Mouse (Mus musculus) embryonic facial prominence, embryonic 15.5 days (tissue): ENCODE data around the gene Slc27a2. TPM values are rescaled to one million over a fixed set of nuclear protein-coding genes. Genes with fewer than 3 reads are reported as not detected.
"Not testable (repeated sequence)": the region's sequence is repeated elsewhere in the genome, so short reads cannot be mapped to it uniquely, and the experiment has no call there.

Source experiments
- ATAC-seq: fragments of 200-750 bp; cut with Nextera tagmentation; 2 replicates; pipeline ENCODE4 v1.8.0; 2017; ENCODE audit warnings: low read depth, moderate TSS enrichment; ENCODE audit not compliant: insufficient number of reproducible peaks, low FRiP score, low TSS enrichment
- H3K27ac ChIP-seq: fragments of 300-500 bp; sonication (generic); replicated peaks from 2 replicates; pipeline ENCODE4 v1.5.1; 2015; ENCODE audit warnings: mild to moderate bottlenecking, inconsistent platforms
- H3K27me3 ChIP-seq: fragments of 300-500 bp; sonication (generic); 2 replicates; pipeline ENCODE4 v1.6.1; 2015; ENCODE audit warnings: inconsistent platforms
- H3K36me3 ChIP-seq: fragments of 300-500 bp; sonication (generic); 2 replicates; pipeline ENCODE4 v1.6.1; 2015; ENCODE audit warnings: mild to moderate bottlenecking, inconsistent platforms
- H3K4me1 ChIP-seq: fragments of 300-500 bp; sonication (generic); 2 replicates; pipeline ENCODE4 v1.6.1; 2015; ENCODE audit warnings: inconsistent platforms
- H3K4me2 ChIP-seq: fragments of 300-500 bp; sonication (generic); replicated peaks from 2 replicates; pipeline ENCODE4 v1.6.1; 2015; ENCODE audit warnings: mild to moderate bottlenecking, inconsistent platforms
- H3K4me3 ChIP-seq: fragments of 300-500 bp; sonication (generic); replicated peaks from 2 replicates; pipeline ENCODE4 v1.5.1; 2015; ENCODE audit warnings: mild to moderate bottlenecking, inconsistent platforms
- H3K9ac ChIP-seq: fragments of 300-500 bp; sonication (generic); 2 replicates; pipeline ENCODE4 v1.6.1; 2015; ENCODE audit warnings: inconsistent platforms
- H3K9me3 ChIP-seq: fragments of 300-500 bp; sonication (generic); replicated peaks from 2 replicates; pipeline ENCODE4 v1.6.1; 2016; ENCODE audit warnings: inconsistent platforms
- WGBS: fragments of 180-500 bp; shearing (Covaris S2); methylation state at CpG from one replicate; pipeline ENCODE4 v1.1.7; 2015; 5-methylcytosine and 5-hydroxymethylcytosine counted together
- polyA plus RNA-seq: library from polyadenylated mRNA; unstranded; fragments of >200 nt; fragmentation: Nextera tagmentation; extraction: Ambion mirVana; gene quantifications from 2 replicates; pipeline ENCODE4 v1.2.1, GENCODE M21; 2015

Slc27a2 gene
- polyA plus RNA-seq, 1 experiment from 2014 or later = 24.8 TPM

DNA sequence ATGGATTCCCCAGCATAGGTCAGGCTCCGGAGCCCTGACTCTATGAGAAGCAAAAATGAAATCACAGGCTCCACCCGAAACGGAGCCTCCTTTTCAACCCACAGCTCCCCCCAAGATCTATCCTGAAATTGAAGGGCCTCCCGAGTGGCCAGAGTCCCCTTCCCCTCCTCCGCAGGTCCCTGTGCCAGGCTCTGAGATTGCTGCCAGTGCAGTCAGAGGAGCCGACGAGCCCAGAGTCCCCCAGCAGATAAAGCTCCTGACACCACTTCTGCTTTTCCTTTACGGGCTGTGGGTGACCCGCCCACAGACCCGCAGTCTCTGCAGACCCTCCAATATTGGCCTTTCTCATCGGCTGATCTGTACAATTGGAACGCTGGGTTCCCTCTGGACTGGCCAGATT lies 57.4 kb downstream of the Slc27a2 start:
- H3K4me1 ChIP-seq, H3K9ac ChIP-seq, H3K4me2 ChIP-seq, ATAC-seq, H3K36me3 ChIP-seq, H3K27ac ChIP-seq, H3K4me3 ChIP-seq, H3K27me3 ChIP-seq, H3K9me3 ChIP-seq: not testable (repeated sequence)
- WGBS = 72% methylated on average over 12 of the region's 12 CpGs

DNA sequence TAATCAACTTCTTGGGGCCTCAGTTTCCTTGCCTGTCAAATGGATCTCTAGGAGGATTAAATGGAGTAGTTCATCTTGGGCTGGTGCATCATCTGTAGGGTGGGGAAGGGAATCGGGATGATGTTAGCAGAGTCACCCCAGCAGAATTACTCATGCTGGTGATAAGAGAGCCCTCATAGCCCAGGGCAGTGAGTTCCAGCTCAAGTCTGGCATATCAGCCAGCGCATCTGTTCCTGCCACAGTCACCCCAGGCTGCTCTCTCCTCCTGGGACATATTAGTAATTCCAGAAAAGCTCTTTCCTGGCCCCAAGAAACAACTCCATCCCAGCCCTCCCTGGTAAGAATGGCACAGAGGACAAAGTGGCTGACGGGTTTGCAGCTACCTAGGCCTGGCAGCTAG lies 63.1 kb downstream of the Slc27a2 start:
- Histone ChIP-seq H3K9ac (no peak overlapping the region), H3K9me3 (no peaks in the 10 kb centered on the region), H3K4me1 (no peaks in the 10 kb centered on the region), H3K4me3 (no peak overlapping the region), H3K36me3 (no peaks in the 10 kb centered on the region), H3K27me3 (no peaks in the 10 kb centered on the region), H3K4me2 (no peak overlapping the region), H3K27ac (no peak overlapping the region)
- WGBS = 81% methylated on average over 3 of the region's 3 CpGs
- no peak for ATAC-seq

DNA sequence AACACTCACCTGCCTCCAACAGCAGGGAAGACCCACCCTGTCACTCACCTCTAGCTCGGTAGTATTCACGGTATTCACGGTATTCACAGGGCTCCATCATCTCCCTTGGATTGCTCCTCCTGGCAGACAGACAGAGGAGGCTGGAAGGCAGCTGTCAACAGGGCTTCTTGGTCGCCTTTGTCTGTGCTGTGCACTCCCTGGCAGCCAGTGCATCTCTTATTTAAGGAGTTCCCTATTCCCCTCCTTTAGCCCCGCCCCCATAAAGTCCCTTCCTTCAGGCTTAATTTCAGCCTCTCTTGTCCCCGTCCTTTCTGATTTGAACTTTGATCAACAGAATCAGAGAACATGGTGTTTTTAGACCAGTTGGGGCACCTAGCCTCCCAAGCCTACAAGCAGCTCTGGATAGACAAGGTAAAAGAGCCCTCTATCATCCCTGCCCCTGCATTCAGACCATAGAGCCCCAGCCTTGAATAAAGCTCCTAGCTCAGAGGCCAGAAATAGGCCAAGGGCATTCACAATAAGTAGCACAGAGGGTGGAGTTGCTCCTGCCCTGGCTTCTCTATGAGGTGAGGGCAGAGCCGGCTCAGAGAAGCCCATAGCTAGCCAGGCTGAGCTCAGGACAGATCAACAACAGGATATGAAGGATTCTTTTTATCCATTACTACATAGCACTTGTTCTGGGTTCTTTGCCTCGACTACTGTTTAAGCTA lies 66.4 kb downstream of the Slc27a2 start:
- peak; percentile 29; the same call in 1 of the 2 replicates for ATAC-seq
- WGBS = 20% methylated on average over 8 of the region's 8 CpGs
- H3K27me3 ChIP-seq = no peaks in the 10 kb centered on the region
- no peaks in the 10 kb centered on the region for H3K4me1 ChIP-seq
- no peaks in the 10 kb centered on the region for H3K9me3 ChIP-seq
- H3K36me3 ChIP-seq = no peaks in the 10 kb centered on the region
- no peak overlapping the region for H3K4me3 ChIP-seq
- no peak overlapping the region for H3K27ac ChIP-seq
- no peak overlapping the region for H3K4me2 ChIP-seq
- H3K9ac ChIP-seq = no peak overlapping the region

DNA sequence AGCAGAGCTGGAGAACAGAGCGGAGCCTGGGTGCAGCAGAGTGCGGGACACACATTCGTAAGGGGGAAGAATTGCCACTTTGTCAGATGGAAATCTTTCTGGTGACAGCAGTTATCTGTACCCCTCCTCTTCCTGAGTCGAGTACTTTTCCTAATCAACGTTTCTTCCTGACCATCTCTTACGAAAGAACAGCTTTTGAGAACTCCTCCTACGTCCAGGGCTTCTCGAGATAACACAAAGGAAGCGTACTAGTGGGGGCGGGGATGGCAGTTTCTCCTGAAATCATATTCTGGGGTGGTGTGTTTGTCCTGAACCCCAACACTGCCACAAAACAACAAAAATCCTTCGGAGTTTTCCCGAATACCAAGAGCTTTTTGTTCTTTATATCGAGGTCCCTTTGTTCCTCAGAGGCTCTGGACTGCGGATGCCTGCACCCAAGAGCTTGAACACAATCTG lies 67.1 kb downstream of the Slc27a2 start, which contains the start of gene Hdc:
Hdc (minus strand) TSS at position 51 of the 456 bp plus-strand sequence.
- Histone ChIP-seq H3K36me3 (no peaks in the 10 kb centered on the region), H3K9ac (no peak within 1 kb of the TSS), H3K4me2 (no peak within 1 kb of the TSS), H3K9me3 (no peaks in the 10 kb centered on the region), H3K4me1 (no peaks in the 10 kb centered on the region), H3K27ac (no peak within 1 kb of the TSS), H3K27me3 (no peaks in the 10 kb centered on the region), H3K4me3 (no peak within 1 kb of the TSS)
- no peak for ATAC-seq
- WGBS = 79% methylated on average over 14 of the region's 14 CpGs

DNA sequence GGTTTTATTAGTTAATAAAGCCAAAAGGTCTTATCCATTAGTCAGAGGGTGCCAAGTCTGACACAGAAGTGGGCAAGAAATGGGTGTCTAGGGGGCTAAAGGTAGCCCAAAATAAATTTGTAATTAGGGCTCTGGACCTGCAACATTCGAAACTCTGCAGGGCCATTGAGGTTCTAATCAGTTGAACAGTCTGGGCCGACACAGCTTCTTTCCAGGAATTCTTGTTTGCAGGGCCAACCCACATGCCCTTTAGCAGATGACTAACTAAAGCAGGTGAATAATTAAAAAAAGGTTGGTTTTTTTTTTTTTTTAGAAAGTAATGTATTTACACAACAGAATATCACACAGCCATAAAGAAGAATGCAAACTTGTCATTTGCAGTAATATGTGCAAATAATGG lies 70.2 kb downstream of the Slc27a2 start:
- Histone ChIP-seq H3K27me3 (no peaks in the 10 kb centered on the region), H3K9me3 (no peaks in the 10 kb centered on the region), H3K27ac (no peak overlapping the region), H3K9ac (no peak overlapping the region), H3K4me3 (no peak overlapping the region), H3K4me1 (no peaks in the 10 kb centered on the region), H3K4me2 (no peak overlapping the region), H3K36me3 (no peaks in the 10 kb centered on the region)
- no peak for ATAC-seq
- WGBS = 81% methylated on average over 2 of the region's 2 CpGs

DNA sequence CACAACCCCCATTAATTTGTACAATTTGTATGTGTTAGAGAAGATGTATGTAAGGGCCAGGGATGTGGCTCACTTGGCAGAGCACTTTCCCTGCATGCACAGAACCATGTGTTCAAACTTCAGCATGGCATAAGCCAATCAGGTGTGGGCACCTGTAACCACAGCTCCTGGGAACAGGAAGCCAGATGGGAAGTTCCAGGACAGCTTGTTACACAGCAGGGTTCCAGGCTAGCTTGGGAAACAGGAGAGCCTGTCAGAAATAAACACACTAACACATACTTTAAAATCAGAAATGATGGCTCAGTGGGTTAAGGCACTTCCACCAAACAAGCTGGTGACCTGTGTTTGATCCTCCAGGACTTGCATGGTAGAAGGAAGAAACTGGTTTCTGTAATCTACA lies 70.9 kb downstream of the Slc27a2 start:
- H3K4me1 ChIP-seq = no peaks in the 10 kb centered on the region
- H3K9ac ChIP-seq = no peak overlapping the region
- no peaks in the 10 kb centered on the region for H3K36me3 ChIP-seq
- H3K9me3 ChIP-seq = no peaks in the 10 kb centered on the region
- H3K4me2 ChIP-seq = no peak overlapping the region
- ATAC-seq = no peak
- no peak overlapping the region for H3K4me3 ChIP-seq
- H3K27me3 ChIP-seq = no peaks in the 10 kb centered on the region
- H3K27ac ChIP-seq = no peak overlapping the region

DNA sequence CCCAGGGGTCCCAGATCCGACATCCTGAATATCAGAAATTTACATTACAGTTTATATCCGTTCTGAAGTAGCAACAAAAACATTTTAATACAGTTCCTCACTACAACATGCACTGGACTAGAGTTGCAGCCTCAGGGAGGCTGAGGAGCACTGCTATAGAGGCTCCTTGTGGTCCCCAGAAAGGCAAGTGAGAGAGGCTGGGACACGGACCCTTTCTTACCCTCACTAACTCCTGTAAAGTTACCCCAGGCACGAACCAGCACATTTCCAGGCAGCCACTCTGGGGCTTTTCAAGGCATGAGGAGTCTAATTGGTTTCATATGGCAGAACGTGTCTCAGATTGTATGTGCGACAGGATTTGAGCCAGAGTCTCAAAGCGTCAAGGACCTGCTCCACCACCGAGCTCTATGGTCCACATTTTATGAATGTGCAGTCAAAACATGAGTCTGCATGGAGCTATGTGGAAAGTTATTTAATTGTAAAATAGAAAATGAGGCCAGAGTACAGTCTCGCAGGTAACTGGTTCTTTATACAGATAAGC lies 76.3 kb downstream of the Slc27a2 start:
- H3K9me3 ChIP-seq = no peaks in the 10 kb centered on the region
- no peak overlapping the region for H3K4me2 ChIP-seq
- H3K4me3 ChIP-seq = no peak overlapping the region
- H3K4me1 ChIP-seq = peaks cover 6% of the 10 kb centered on the region
- peaks cover under 1% of the 10 kb centered on the region; the same call in 1 of the 2 replicates for H3K36me3 ChIP-seq
- no peaks in the 10 kb centered on the region for H3K27me3 ChIP-seq
- WGBS = 42% methylated on average over 9 of the region's 9 CpGs
- peak overlapping the region; percentile 48; the same call in 1 of the 2 replicates for H3K27ac ChIP-seq
- no peak for ATAC-seq
- H3K9ac ChIP-seq = no peak overlapping the region

DNA sequence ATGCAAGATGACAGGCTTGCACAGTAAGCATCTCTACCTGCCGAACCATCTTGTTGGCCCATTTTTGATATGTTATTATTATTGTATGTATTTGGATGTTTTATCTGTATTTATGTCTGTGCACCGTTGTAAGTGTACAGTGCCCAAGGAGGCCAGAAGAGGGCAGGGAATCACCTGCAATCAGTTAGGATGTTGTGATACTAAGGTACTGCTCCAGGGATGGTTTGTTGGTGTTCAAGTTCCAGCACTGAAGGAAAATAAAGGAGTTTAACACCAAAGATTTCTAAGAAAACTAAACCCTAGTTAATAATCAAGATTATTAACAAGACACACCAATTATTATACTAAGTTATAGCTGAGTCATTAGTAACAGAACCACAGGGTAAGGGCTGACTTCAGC lies 81.0 kb downstream of the Slc27a2 start:
- Histone ChIP-seq H3K9ac (no peak overlapping the region), H3K4me2 (no peak overlapping the region), H3K27me3 (no peaks in the 10 kb centered on the region), H3K9me3 (no peaks in the 10 kb centered on the region), H3K27ac (no peak overlapping the region), H3K36me3 (peaks cover 4% of the 10 kb centered on the region; the same call in 1 of the 2 replicates), H3K4me1 (peaks cover 6% of the 10 kb centered on the region), H3K4me3 (no peak overlapping the region)
- WGBS = 83% methylated on average over 2 of the region's 2 CpGs
- ATAC-seq = no peak

DNA sequence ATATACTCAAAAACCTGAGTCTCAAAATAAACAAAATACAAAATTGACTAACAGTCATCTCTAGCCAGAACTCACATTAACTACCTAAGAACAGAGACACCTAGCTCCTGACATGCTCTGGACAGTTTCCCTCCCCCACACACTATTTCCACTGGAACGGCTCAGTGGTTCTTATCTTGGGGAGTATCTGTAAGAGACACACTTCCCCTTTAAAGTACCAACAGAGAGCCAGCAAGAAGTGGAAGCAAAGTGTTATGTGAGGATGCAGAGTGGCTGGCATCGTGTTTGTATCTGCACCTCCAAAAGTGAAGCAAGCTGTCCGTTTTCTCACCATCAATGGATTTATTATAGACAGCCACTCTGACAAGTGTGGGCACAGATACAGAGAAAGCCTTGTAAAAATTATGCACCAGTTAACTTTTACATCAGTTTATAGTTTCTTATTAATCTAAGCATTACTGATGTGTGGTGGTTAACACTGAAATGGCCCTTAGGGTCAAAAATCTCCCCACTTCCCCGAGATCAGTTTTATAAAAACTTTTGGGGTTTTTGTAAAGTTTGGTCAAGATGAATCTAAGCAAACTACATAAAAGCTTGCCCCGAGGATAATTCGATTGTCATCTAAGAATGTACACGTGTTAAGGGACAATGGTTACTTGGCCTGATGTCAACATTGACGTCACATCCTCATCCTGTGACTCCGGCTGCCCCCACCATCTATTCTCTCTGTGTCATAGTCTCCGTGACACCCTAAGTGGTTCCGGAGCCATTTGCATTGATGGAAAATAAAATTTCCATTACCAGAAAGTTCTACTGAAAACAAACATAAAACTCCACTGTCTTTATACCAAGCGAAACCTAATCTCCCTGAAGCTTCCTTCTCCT lies 84.0 kb downstream of the Slc27a2 start:
- H3K4me1 ChIP-seq = no peaks in the 10 kb centered on the region
- no peaks in the 10 kb centered on the region for H3K9me3 ChIP-seq
- no peak for ATAC-seq
- H3K9ac ChIP-seq = no peak overlapping the region
- no peak overlapping the region for H3K27ac ChIP-seq
- H3K36me3 ChIP-seq = peaks cover 23% of the 10 kb centered on the region
- no peak overlapping the region for H3K4me2 ChIP-seq
- 73% methylated on average over 12 of the region's 12 CpGs for WGBS
- H3K27me3 ChIP-seq = no peaks in the 10 kb centered on the region
- no peak overlapping the region for H3K4me3 ChIP-seq
